Mouse (Mus musculus): ENCODE data around the gene Slc39a3.

Gene Slc39a3

GRCm38 (mm10) chr10:81050645-81051044 lies 13.4 kb upstream of the Slc39a3 start:
- CTCF ChIA-PET: interaction anchor here (0.6 kb wide), 1 partner anchor 134 kb away, joined by 3 read pairs; no protein-coding TSS in a partner anchor

GRCm38 (mm10) chr10:81045246-81045645 lies 8.0 kb upstream of the Slc39a3 start:
- CTCF ChIA-PET: interaction anchor here (0.7 kb wide), 1 partner anchor 10 kb away, joined by 3 read pairs; no protein-coding TSS in a partner anchor

GRCm38 (mm10) chr10:81041458-81042175 lies 4.4 kb upstream of the Slc39a3 start:
- CTCF ChIA-PET: interaction anchor here (0.8 kb wide), 1 partner anchor 75 kb away, joined by 9 read pairs; no protein-coding TSS in a partner anchor

- CTCF ChIA-PET: no interaction called here
Measured at GRCm38 (mm10) chr10:81036251-81036650, 975 bp downstream of the Slc39a3 start.

GRCm38 (mm10) chr10:81033586-81033985 lies 3.6 kb downstream of the Slc39a3 start:
- CTCF ChIA-PET: no interaction called here

- CTCF ChIA-PET: no interaction called here
Measured at GRCm38 (mm10) chr10:81029031-81029430, 8.2 kb downstream of the Slc39a3 start.

- CTCF ChIA-PET: no interaction called here
Measured at GRCm38 (mm10) chr10:81028219-81028618, 9.0 kb downstream of the Slc39a3 start.

- CTCF ChIA-PET: no interaction called here
Measured at GRCm38 (mm10) chr10:81027331-81027730, 9.9 kb downstream of the Slc39a3 start.

- CTCF ChIA-PET: no interaction called here
Measured at GRCm38 (mm10) chr10:81026857-81027256, 10.4 kb downstream of the Slc39a3 start.

- CTCF ChIA-PET: interaction anchor here (0.6 kb wide), 1 partner anchor 56 kb away, joined by 8 read pairs; no protein-coding TSS in a partner anchor
Measured at GRCm38 (mm10) chr10:81025639-81026275, 11.5 kb downstream of the Slc39a3 start, which contains the start of gene Diras1. Gene Diras1, minus strand, starts transcription at chr10:81025662.

GRCm38 (mm10) chr10:81025047-81025621 lies 12.1 kb downstream of the Slc39a3 start:
- CTCF ChIA-PET: interaction anchor here (0.6 kb wide), 1 partner anchor 57 kb away, joined by 8 read pairs; no protein-coding TSS in a partner anchor

GRCm38 (mm10) chr10:81024346-81024937 lies 12.8 kb downstream of the Slc39a3 start:
- CTCF ChIA-PET: no interaction called here

GRCm38 (mm10) chr10:81022744-81023143 lies 14.5 kb downstream of the Slc39a3 start:
- CTCF ChIA-PET: no interaction called here

GRCm38 (mm10) chr10:81021547-81022110 lies 15.6 kb downstream of the Slc39a3 start:
- CTCF ChIA-PET: no interaction called here

- CTCF ChIA-PET: interaction anchor here (0.6 kb wide), 1 partner anchor 809 kb away, joined by 5 read pairs; no protein-coding TSS in a partner anchor
Measured at GRCm38 (mm10) chr10:81020207-81020606, 17.0 kb downstream of the Slc39a3 start.

- CTCF ChIA-PET: interaction anchor here (0.6 to 0.7 kb wide), 2 partner anchors 116 to 153 kb away, joined by 3 to 4 read pairs; no protein-coding TSS in a partner anchor
Measured at GRCm38 (mm10) chr10:81019687-81020086, 17.5 kb downstream of the Slc39a3 start.

- CTCF ChIA-PET: no interaction called here
Measured at GRCm38 (mm10) chr10:81018326-81018725, 18.9 kb downstream of the Slc39a3 start.

GRCm38 (mm10) chr10:81016645-81017044 lies 20.6 kb downstream of the Slc39a3 start:
- CTCF ChIA-PET: interaction anchor here (1.3 kb wide), 1 partner anchor 65 kb away, joined by 5 read pairs; no protein-coding TSS in a partner anchor

- CTCF ChIA-PET: no interaction called here
Measured at GRCm38 (mm10) chr10:81015666-81016065, 21.6 kb downstream of the Slc39a3 start.

GRCm38 (mm10) chr10:81014393-81015384 lies 22.5 kb downstream of the Slc39a3 start, which contains the start of gene Gng7:
Gene Gng7, minus strand, starts transcription at chr10:81014945.
- CTCF ChIA-PET: interaction anchor here (0.5 to 0.7 kb wide), 3 partner anchors 21 to 318 kb away, joined by 3 read pairs; no protein-coding TSS in a partner anchor
